Mouse (Mus musculus): ENCODE data around the gene Rtl4.

- TF ChIP-seq POLR2A (IDR thresholded peaks at IDR 0.05; ENCODE audit: borderline replicate concordance, extremely low read depth, insufficient read depth, insufficient read length, poor library complexity, severe bottlenecking) (no peak), CTCF (IDR thresholded peaks at IDR 0.05; ENCODE audit: borderline replicate concordance, extremely low read depth, insufficient read depth, insufficient read length) (no peak)
Observed at GRCm38 (mm10) chrX:144652196-144652595, 36.5 kb upstream of the Rtl4 start.

All from brain, embryonic 14.5 days (tissue).